Mouse (Mus musculus) gastrocnemius, adult 2 months (tissue): ENCODE results near the gene Glipr2. TPM values are rescaled to one million over a fixed set of nuclear protein-coding genes. Genes with fewer than 3 reads are reported as not detected.

Experiments used
- DNase-seq: peaks from one replicate; pipeline ENCODE4 v3.0.0; 2022
- H3K27ac ChIP-seq: fragments of 200-600 bp; 2 replicates; pipeline ENCODE4 v1.8.1; 2022; ENCODE audit warnings: mild to moderate bottlenecking
- H3K4me3 ChIP-seq: fragments of 200-600 bp; 2 replicates; pipeline ENCODE4 v1.8.1; 2022; ENCODE audit warnings: mild to moderate bottlenecking, moderate library complexity
- CTCF ChIP-seq: fragments of 200-600 bp; IDR thresholded peaks from 2 replicates; pipeline ENCODE4 v1.8.1; 2022; ENCODE audit warnings: antibody characterized with exemption, mild to moderate bottlenecking, moderate library complexity
- intact Hi-C: fragments of 180-260 bp; cut with DNase I; formaldehyde crosslinking; loops from one replicate; pipeline ENCODE4 v1.15.1; 2025
- total RNA-seq, 2 experiments: library from RNA; stranded (reverse); gene quantifications; 2 replicates each; pipeline ENCODE4 v1.2.3; 2021

The Glipr2 gene
- total RNA-seq, 2 experiments from 2014 or later = 1.8 to 4.0 TPM

- H3K27ac ChIP-seq = no peak overlapping the region
- DNase-seq = no peak
- intact Hi-C loops = no loop called here
- no peak overlapping the region for H3K4me3 ChIP-seq
- TF ChIP-seq CTCF = no peak
These were observed 59.6 kb downstream of the Glipr2 start for GRCm38 (mm10) chr4:44016791-44017190.

GRCm38 (mm10) chr4:44022323-44022722 lies 65.1 kb downstream of the Glipr2 start:
- Histone ChIP-seq H3K27ac (no peak overlapping the region), H3K4me3 (no peak overlapping the region)
- TF ChIP-seq CTCF = no peak
- no peak for DNase-seq
- intact Hi-C loops = no loop called here

GRCm38 (mm10) chr4:44022766-44023165 lies 65.6 kb downstream of the Glipr2 start:
- intact Hi-C loops = no loop called here
- TF ChIP-seq CTCF = no peak
- H3K4me3 ChIP-seq = no peak overlapping the region
- H3K27ac ChIP-seq = no peak overlapping the region
- no peak for DNase-seq

- DNase-seq = no peak
These were observed 66.5 kb downstream of the Glipr2 start for GRCm38 (mm10) chr4:44023681-44024080.

GRCm38 (mm10) chr4:44024241-44024640 lies 67.0 kb downstream of the Glipr2 start:
- Histone ChIP-seq H3K4me3 (no peak overlapping the region), H3K27ac (no peak overlapping the region)
- no peak for DNase-seq
- intact Hi-C loops = no loop called here
- TF ChIP-seq CTCF = no peak

More at GRCm38 (mm10) chr4:44023681-44024080, 66.5 kb downstream of the Glipr2 start:
- no peak for TF ChIP-seq CTCF
- Histone ChIP-seq H3K27ac (no peak overlapping the region), H3K4me3 (no peak overlapping the region)
- intact Hi-C loops = no loop called here

- H3K27ac ChIP-seq = peak overlapping the region; percentile 17; the same call in 1 of the 2 replicates
- no peak for TF ChIP-seq CTCF
- intact Hi-C loops = no loop called here
- no peak for DNase-seq
- H3K4me3 ChIP-seq = no peak overlapping the region
These were observed 68.4 kb downstream of the Glipr2 start for GRCm38 (mm10) chr4:44025570-44025969.

Other genes starting within 250 kb of the Glipr2 start
- gene Olfr71, start 247.1 kb upstream of the Glipr2 start, total RNA-seq = not detected
- 1 to 10 TPM; 1.1 to 2.4 TPM for gene Hrct1, start 230.2 kb upstream of the Glipr2 start, total RNA-seq
- 1 to 10 TPM; 1.4 to 2.3 TPM for gene Spaar, start 227.4 kb upstream of the Glipr2 start, total RNA-seq
- not detected for gene Olfr159, start 186.4 kb upstream of the Glipr2 start, total RNA-seq
- not detected for gene Olfr156, start 133.5 kb upstream of the Glipr2 start, total RNA-seq
- gene Olfr157, start 117.2 kb upstream of the Glipr2 start, total RNA-seq = not detected
- not detected for gene Olfr155, start 105.8 kb upstream of the Glipr2 start, total RNA-seq
- gene Reck, start 81.9 kb upstream of the Glipr2 start, total RNA-seq = 1 to 10 TPM; 1.6 to 3.6 TPM
- gene Ccin, start 26.1 kb downstream of the Glipr2 start, total RNA-seq = not detected
- gene Clta, start 47.1 kb downstream of the Glipr2 start, total RNA-seq = 10 to 100 TPM; 44.5 to 61.3 TPM
- 10 to 100 TPM; 11.6 to 12.5 TPM for gene Gne, start 126.8 kb downstream of the Glipr2 start, total RNA-seq